Mouse (Mus musculus): Measurements from ENCODE around the gene Majin.

- no peak for TF ChIP-seq CTCF (IDR thresholded peaks at IDR 0.05; ENCODE audit: borderline replicate concordance, insufficient read depth, low read depth, low read length)
- no peak for TF ChIP-seq POLR2A (IDR thresholded peaks at IDR 0.05; ENCODE audit: borderline replicate concordance, insufficient read depth, low read length)
Measured at GRCm38 (mm10) chr19:6139701-6140100, 44.5 kb upstream of the Majin start.
